Mouse (Mus musculus): ENCODE measurements at regions not wholly inside any gene's neighbourhood (a gene's known extent, or its start where the extent isn't known, plus 50 kb on each side); places are given as distances from the start of the nearest gene placed in this dataset.
A peak's percentile ranks its signal among the peaks of the same experiment; 100 is the strongest.

DNA sequence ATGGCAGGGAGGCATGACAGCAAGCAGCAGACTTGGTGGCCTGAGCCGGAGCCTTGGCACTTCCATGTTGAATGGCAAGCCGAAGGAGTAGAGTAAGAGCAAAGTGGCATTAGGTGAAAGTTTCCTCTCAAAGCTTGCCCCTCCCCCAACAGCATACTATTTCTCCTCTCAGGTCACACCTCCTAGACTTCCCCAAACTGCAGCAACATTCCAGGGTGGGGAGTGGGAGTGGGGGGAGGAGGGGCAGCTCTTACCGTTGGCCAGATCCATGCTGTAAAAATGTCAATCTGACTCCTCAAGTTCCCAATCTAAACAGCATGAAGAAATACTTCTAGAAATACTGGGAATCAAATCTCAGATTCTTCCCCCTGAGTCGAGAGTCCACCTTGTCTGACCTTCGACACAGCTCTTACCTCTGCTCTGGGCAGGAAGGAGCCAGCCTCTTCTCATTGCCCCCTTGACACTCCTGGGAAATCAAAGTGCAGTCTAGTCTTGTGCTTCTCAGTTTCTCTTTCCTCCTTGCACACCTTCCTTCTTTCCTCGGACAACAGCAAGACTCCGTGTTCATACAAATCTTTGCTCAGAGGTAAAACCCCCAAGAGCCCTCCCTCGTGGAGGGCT is 794.9 kb upstream of the BB014433 start:
- Histone ChIP-seq H3K4me3 (replicated peaks; ENCODE audit: low read depth, low read length) (no peak overlapping the region), H3K4me2 (ENCODE audit: low read length) (no peak overlapping the region), H3K27me3 (ENCODE audit: insufficient read depth, low read length) (no peaks in the 10 kb centered on the region), H3K27ac (no peak overlapping the region), H3K36me3 (ENCODE audit: insufficient read depth, low read length) (no peaks in the 10 kb centered on the region), H3K9me3 (replicated peaks; ENCODE audit: low read length) (no peaks in the 10 kb centered on the region), H3K9ac (ENCODE audit: low read depth, low read length) (no peak overlapping the region), H3K4me1 (replicated peaks; ENCODE audit: insufficient read depth, low read length) (peaks cover 7% of the 10 kb centered on the region; the same call in 1 of the 2 replicates)
- DNase-seq (ENCODE audit: low spot score) (peak; percentile 62), ATAC-seq (replicated peaks; ENCODE audit: low FRiP score, low read depth) (peak; percentile 71)
- 32% methylated on average over 8 of the region's 8 CpGs for WGBS
- TF ChIP-seq CTCF (IDR thresholded peaks at IDR 0.05; ENCODE audit: low read depth) = no peak

DNA sequence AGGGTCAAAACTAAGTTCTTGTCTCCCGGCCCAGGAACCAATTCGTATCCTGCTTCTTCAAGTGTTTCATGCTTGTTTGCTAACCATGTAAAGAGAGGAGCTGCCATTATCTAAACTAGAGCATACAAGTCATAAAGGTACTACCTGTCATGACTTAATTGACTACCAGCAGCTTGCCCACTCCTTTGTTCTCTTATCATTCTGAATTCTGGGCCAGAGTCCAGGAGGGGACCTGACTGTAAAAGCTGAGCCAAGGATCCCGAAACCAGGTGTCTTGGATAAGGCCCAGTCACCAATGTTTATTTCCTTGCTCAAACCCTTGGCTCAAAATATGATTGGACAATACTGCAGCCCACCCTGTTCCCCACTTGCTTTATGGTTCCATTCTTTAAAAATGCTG is 786.9 kb upstream of the BB014433 start:
- Histone ChIP-seq H3K4me2 (ENCODE audit: low read length) (no peak overlapping the region), H3K27ac (no peak overlapping the region), H3K9ac (ENCODE audit: low read depth, low read length) (no peak overlapping the region), H3K9me3 (replicated peaks; ENCODE audit: low read length) (no peaks in the 10 kb centered on the region), H3K4me3 (replicated peaks; ENCODE audit: low read depth, low read length) (no peak overlapping the region), H3K27me3 (ENCODE audit: insufficient read depth, low read length) (no peaks in the 10 kb centered on the region), H3K36me3 (ENCODE audit: insufficient read depth, low read length) (no peaks in the 10 kb centered on the region), H3K4me1 (replicated peaks; ENCODE audit: insufficient read depth, low read length) (no peaks in the 10 kb centered on the region)
- WGBS = 81% methylated on average over 3 of the region's 3 CpGs
- TF ChIP-seq CTCF (IDR thresholded peaks at IDR 0.05; ENCODE audit: low read depth) = no peak
- ATAC-seq (replicated peaks; ENCODE audit: low FRiP score, low read depth) = no peak
- DNase-seq (ENCODE audit: low spot score) = no peak

DNA sequence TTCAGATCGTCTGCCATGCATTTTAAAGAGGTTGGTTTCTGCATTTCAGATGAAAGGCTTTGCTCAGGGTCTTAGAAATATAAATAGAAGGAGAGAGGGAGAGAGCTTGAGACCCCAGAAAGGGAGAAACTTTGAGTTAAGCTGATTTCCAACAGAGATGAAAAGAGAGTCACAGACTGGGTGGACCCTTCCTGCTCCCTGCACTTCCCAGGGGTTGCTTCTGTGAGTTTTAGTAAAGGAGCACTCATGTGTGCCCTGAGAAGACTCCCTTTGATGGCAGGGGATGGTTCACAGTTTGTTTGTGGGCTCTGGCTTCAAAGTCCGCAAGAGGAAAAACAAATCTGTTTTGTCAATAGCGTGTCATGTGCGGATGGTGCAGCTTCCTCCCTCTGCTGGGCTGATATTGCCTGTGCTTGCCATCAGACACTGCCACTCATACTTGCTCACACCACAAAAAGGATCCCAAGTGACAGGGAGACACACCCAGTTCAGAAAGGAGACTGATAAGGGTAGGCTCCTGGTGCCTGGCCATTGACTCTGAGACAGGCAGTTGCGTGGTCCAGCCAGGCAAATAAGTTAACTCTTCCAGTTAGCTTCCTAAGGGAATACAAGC is 775.8 kb upstream of the BB014433 start:
- no peak for DNase-seq (ENCODE audit: low spot score)
- Histone ChIP-seq H3K27me3 (ENCODE audit: insufficient read depth, low read length) (no peaks in the 10 kb centered on the region), H3K9me3 (replicated peaks; ENCODE audit: low read length) (no peaks in the 10 kb centered on the region), H3K4me2 (ENCODE audit: low read length) (no peak overlapping the region), H3K4me3 (replicated peaks; ENCODE audit: low read depth, low read length) (no peak overlapping the region), H3K9ac (ENCODE audit: low read depth, low read length) (no peak overlapping the region), H3K36me3 (ENCODE audit: insufficient read depth, low read length) (no peaks in the 10 kb centered on the region), H3K27ac (no peak overlapping the region), H3K4me1 (replicated peaks; ENCODE audit: insufficient read depth, low read length) (no peaks in the 10 kb centered on the region)
- ATAC-seq (replicated peaks; ENCODE audit: low FRiP score, low read depth) = no peak
- 21% methylated on average over 5 of the region's 5 CpGs for WGBS
- TF ChIP-seq CTCF (IDR thresholded peaks at IDR 0.05; ENCODE audit: low read depth) = no peak

DNA sequence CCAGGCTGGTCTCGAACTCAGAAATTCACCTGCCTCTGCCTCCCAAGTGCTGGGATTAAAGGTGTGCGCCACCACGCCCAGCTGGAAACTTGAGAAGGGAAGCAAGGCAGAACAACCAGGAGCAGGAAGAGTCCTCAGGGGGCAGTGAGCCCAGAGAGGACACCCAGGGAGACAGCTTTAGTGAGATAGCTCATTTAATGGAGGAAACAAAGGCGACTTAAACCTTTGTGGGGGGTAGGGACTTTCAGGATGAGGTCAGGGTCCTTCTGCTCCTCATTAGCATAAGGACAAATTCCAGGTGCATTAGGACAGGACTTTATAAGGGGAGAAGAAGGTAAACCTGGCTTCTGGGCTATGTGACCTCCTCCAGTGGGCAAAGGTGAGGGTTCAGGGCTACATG is 742.5 kb upstream of the BB014433 start:
- ATAC-seq (replicated peaks; ENCODE audit: low FRiP score, low read depth) (no peak), DNase-seq (ENCODE audit: low spot score) (no peak)
- TF ChIP-seq CTCF (IDR thresholded peaks at IDR 0.05; ENCODE audit: low read depth) = no peak
- no peaks in the 10 kb centered on the region for H3K4me1 ChIP-seq (replicated peaks; ENCODE audit: insufficient read depth, low read length)
- no peak overlapping the region for H3K9ac ChIP-seq (ENCODE audit: low read depth, low read length)
- H3K27me3 ChIP-seq (ENCODE audit: insufficient read depth, low read length) = no peaks in the 10 kb centered on the region
- no peaks in the 10 kb centered on the region for H3K36me3 ChIP-seq (ENCODE audit: insufficient read depth, low read length)
- H3K9me3 ChIP-seq (replicated peaks; ENCODE audit: low read length) = no peaks in the 10 kb centered on the region
- H3K4me2 ChIP-seq (ENCODE audit: low read length) = no peak overlapping the region
- no peak overlapping the region for H3K4me3 ChIP-seq (replicated peaks; ENCODE audit: low read depth, low read length)
- 78% methylated on average over 4 of the region's 4 CpGs for WGBS
- H3K27ac ChIP-seq = no peak overlapping the region
